Mouse (Mus musculus): ENCODE measurements around the gene Dbp. TPM values are rescaled to one million over a fixed set of nuclear protein-coding genes. Genes with fewer than 3 reads are reported as not detected.

Gene Dbp
- total and polyA plus RNA-seq, 3 experiments = 22.5 to 24.4 TPM; not detected in 1

DNA sequence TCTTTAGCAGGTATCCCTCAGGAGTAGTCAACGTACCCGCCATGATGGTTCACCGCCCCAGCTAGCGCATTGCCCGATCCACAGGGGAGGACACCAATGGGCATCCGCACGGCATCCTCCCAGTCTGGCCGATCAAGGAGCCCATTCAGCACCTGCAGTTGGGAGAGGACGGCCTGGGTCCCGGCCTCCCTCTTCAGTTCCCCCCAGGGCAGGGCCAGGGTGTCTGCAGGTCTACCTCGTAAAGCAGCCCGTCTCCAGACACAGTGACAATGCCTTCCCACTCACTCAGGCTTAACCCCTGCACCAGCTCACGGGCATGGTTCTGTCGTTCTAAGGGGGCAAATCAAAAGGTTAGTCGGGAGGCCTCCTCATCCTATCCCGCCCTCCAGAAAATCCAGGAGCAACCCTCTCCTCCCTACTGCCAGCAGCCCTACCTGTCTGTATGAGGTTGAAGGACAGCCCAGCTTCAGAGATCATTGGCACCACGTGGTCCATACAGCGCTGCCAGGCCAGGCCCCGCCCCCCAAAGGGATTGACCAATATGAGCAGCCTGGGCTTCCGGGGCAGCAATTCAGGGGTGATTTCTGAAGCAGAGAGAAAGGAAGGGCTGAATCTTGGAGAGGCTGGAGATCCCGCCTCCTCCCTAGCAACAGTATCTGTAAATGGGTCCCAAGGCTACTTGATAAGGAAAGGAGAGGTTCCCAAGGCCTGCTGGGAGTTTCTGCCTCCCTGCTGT, 7.3 kb downstream of the Dbp start:
- Histone ChIP-seq H3K27me3 (ENCODE audit: control insufficient read depth in 1 of 2, insufficient read depth in 2 of 2, low read length in 2 of 2) (no peaks in the 10 kb centered on the region), H3K4me3 (ENCODE audit: control insufficient read depth in 1 of 2, insufficient read depth in 1 of 2, low read depth in 2 of 2, low read length in 2 of 2) (no peak overlapping the region), H3K9ac (ENCODE audit: control insufficient read depth, low read depth, low read length, poor library complexity, severe bottlenecking) (no peak overlapping the region), H3K9me3 (replicated peaks; ENCODE audit: insufficient read depth, low read length) (no peaks in the 10 kb centered on the region), H3K79me2 (ENCODE audit: control insufficient read depth, insufficient read depth, low read length, poor library complexity) (peaks cover 23% of the 10 kb centered on the region), H3K36me3 (ENCODE audit: control insufficient read depth in 1 of 2, insufficient read depth in 2 of 2, low read length in 2 of 2) (peaks cover 0 to 5% of the 10 kb centered on the region in 2 experiments; a peak in 2 of 4 replicates), H3K4me1 (ENCODE audit: control insufficient read depth in 1 of 2, insufficient read depth in 2 of 2, low read length in 2 of 2) (peaks cover 0 to 17% of the 10 kb centered on the region in 2 experiments; a peak in 2 of 4 replicates), H3K27ac (ENCODE audit: control insufficient read depth, low read depth, low read length) (no peak overlapping the region)
- no peak for DNase-seq (ENCODE audit: low read depth, low spot score)
- TF ChIP-seq E2F4 (IDR thresholded peaks at IDR 0.05; ENCODE audit: borderline replicate concordance, low read depth, low read length) = no peak
- no peak for TF ChIP-seq MAX (IDR thresholded peaks at IDR 0.05; ENCODE audit: low read length)
- no peak for TF ChIP-seq MXI1 (IDR thresholded peaks at IDR 0.05; ENCODE audit: low read depth, low read length)
- TF ChIP-seq EP300 (IDR thresholded peaks at IDR 0.05; ENCODE audit: low read depth in 1 of 2, low read length in 2 of 2) = no peak
- no peak for TF ChIP-seq RCOR1 (IDR thresholded peaks at IDR 0.05; ENCODE audit: low read depth, low read length)
- no peak for TF ChIP-seq TCF12 (IDR thresholded peaks at IDR 0.05; ENCODE audit: low read depth, low read length)
- no peak for TF ChIP-seq POLR2AphosphoS2 (IDR thresholded peaks at IDR 0.05; ENCODE audit: low read length)
- no peak for TF ChIP-seq USF1 (IDR thresholded peaks at IDR 0.05; ENCODE audit: low read depth, low read length)
- no peak for TF ChIP-seq MYC (IDR thresholded peaks at IDR 0.05; ENCODE audit: low read depth, low read length)
- no peak for TF ChIP-seq KAT2A (conservative IDR thresholded peaks at IDR 0.05; ENCODE audit: low read depth, low read length)
- TF ChIP-seq UBTF (IDR thresholded peaks at IDR 0.05; ENCODE audit: borderline replicate concordance, insufficient read depth, low read depth, low read length) = no peak
- no peak for TF ChIP-seq MAFK (IDR thresholded peaks at IDR 0.05; ENCODE audit: borderline replicate concordance, low read depth, low read length)
- no peak for TF ChIP-seq MYB (IDR thresholded peaks at IDR 0.05; ENCODE audit: low read depth, low read length)
- TF ChIP-seq TBP (IDR thresholded peaks at IDR 0.05; ENCODE audit: low read depth, low read length) = no peak
- no peak for TF ChIP-seq HCFC1 (IDR thresholded peaks at IDR 0.05; ENCODE audit: low read depth, low read length)
- no peak for TF ChIP-seq MAZ (IDR thresholded peaks at IDR 0.05; ENCODE audit: low read depth, low read length)
- no peak for TF ChIP-seq CHD2 (IDR thresholded peaks at IDR 0.05; ENCODE audit: low read length)
- no peak for TF ChIP-seq SIN3A (IDR thresholded peaks at IDR 0.05; ENCODE audit: low read length)
- no peak for TF ChIP-seq NELFE (IDR thresholded peaks at IDR 0.05; ENCODE audit: low read depth, low read length)

GRCm38 (mm10) chr7:45713396-45713795, 8.5 kb downstream of the Dbp start:
- Histone ChIP-seq H3K79me2 (ENCODE audit: control insufficient read depth, insufficient read depth, low read length, poor library complexity) (peaks cover 31% of the 10 kb centered on the region), H3K9ac (ENCODE audit: control insufficient read depth, low read depth, low read length, poor library complexity, severe bottlenecking) (no peak overlapping the region), H3K9me3 (replicated peaks; ENCODE audit: insufficient read depth, low read length) (no peaks in the 10 kb centered on the region), H3K4me3 (ENCODE audit: control insufficient read depth in 1 of 2, insufficient read depth in 1 of 2, low read depth in 2 of 2, low read length in 2 of 2) (no peak overlapping the region), H3K36me3 (ENCODE audit: control insufficient read depth in 1 of 2, insufficient read depth in 2 of 2, low read length in 2 of 2) (peaks cover 0 to 4% of the 10 kb centered on the region in 2 experiments; a peak in 2 of 4 replicates), H3K27me3 (ENCODE audit: control insufficient read depth in 1 of 2, insufficient read depth in 2 of 2, low read length in 2 of 2) (no peaks in the 10 kb centered on the region), H3K4me1 (ENCODE audit: control insufficient read depth in 1 of 2, insufficient read depth in 2 of 2, low read length in 2 of 2) (peaks cover 0 to 11% of the 10 kb centered on the region in 2 experiments; a peak in 1 of 4 replicates), H3K27ac (ENCODE audit: control insufficient read depth, low read depth, low read length) (no peak overlapping the region)
- TF ChIP-seq MXI1 (IDR thresholded peaks at IDR 0.05; ENCODE audit: low read depth, low read length) (no peak), TAL1 (IDR thresholded peaks at IDR 0.05; ENCODE audit: low read length) (no peak), UBTF (IDR thresholded peaks at IDR 0.05; ENCODE audit: borderline replicate concordance, insufficient read depth, low read depth, low read length) (no peak), POLR2AphosphoS2 (IDR thresholded peaks at IDR 0.05; ENCODE audit: low read length) (no peak), USF2 (IDR thresholded peaks at IDR 0.05; ENCODE audit: borderline replicate concordance in 1 of 2, insufficient read depth in 1 of 2, low read depth in 1 of 2, low read length in 2 of 2) (no peak), TCF12 (IDR thresholded peaks at IDR 0.05; ENCODE audit: low read depth, low read length) (no peak), SIN3A (IDR thresholded peaks at IDR 0.05; ENCODE audit: low read length) (no peak), MYC (IDR thresholded peaks at IDR 0.05; ENCODE audit: low read depth, low read length) (no peak), CHD1 (IDR thresholded peaks at IDR 0.05; ENCODE audit: low read depth, low read length) (no peak)
- no peak for DNase-seq (ENCODE audit: low read depth, low spot score)
